Mouse (Mus musculus) left cerebral cortex, postnatal 4 days (tissue): ENCODE data around the gene Dusp16. TPM values are rescaled to one million over a fixed set of nuclear protein-coding genes. Genes with fewer than 3 reads are reported as not detected.

Experiments
- DNase-seq: peaks from one replicate; pipeline ENCODE4 v3.0.0-alpha.2; 2022
- intact Hi-C: fragments of 180-260 bp; cut with DNase I; formaldehyde crosslinking; loops from one replicate; pipeline ENCODE4 v1.15.1; 2025
- total RNA-seq, 2 experiments: library from RNA; stranded (reverse); gene quantifications; 2 replicates each; pipeline ENCODE4 v1.2.3; 2021

The Dusp16 gene
- total RNA-seq, 2 experiments from 2014 or later = 5.1 to 5.2 TPM

GRCm38 (mm10) chr6:134793046-134793806 lies 801 bp upstream of the Dusp16 start:
- intact Hi-C loops = loop anchor here (10.0 kb wide), 1 partner anchor 68 kb away; no protein-coding TSS in a partner anchor
- DNase-seq = no peak

GRCm38 (mm10) chr6:134791251-134792118 lies 940 bp downstream of the Dusp16 start:
- DNase-seq = peak; percentile 46
- intact Hi-C loops = loop anchor here (10.0 kb wide), 1 partner anchor 67 kb away; no protein-coding TSS in a partner anchor

GRCm38 (mm10) chr6:134789100-134789499 lies 3.3 kb downstream of the Dusp16 start:
- DNase-seq = no peak
- intact Hi-C loops = no loop called here

GRCm38 (mm10) chr6:134786426-134786825 lies 6.0 kb downstream of the Dusp16 start:
- no peak for DNase-seq
- intact Hi-C loops = no loop called here

- intact Hi-C loops = no loop called here
- no peak for DNase-seq
Measured at GRCm38 (mm10) chr6:134782900-134783299, 9.5 kb downstream of the Dusp16 start.

- intact Hi-C loops = no loop called here
- DNase-seq = no peak
Measured at GRCm38 (mm10) chr6:134781494-134781913, 10.9 kb downstream of the Dusp16 start.

GRCm38 (mm10) chr6:134780024-134780423 lies 12.4 kb downstream of the Dusp16 start:
- intact Hi-C loops = no loop called here
- no peak for DNase-seq

GRCm38 (mm10) chr6:134773961-134774360 lies 18.5 kb downstream of the Dusp16 start:
- intact Hi-C loops = no loop called here
- peak; percentile 42 for DNase-seq

GRCm38 (mm10) chr6:134773292-134773893 lies 19.0 kb downstream of the Dusp16 start:
- intact Hi-C loops = no loop called here
- DNase-seq = no peak

- intact Hi-C loops = no loop called here
- no peak for DNase-seq
Measured at GRCm38 (mm10) chr6:134770339-134770738, 22.1 kb downstream of the Dusp16 start.

- no peak for DNase-seq
- intact Hi-C loops = no loop called here
Measured at GRCm38 (mm10) chr6:134764441-134765061, 27.9 kb downstream of the Dusp16 start.

- intact Hi-C loops = no loop called here
- DNase-seq = no peak
Measured at GRCm38 (mm10) chr6:134763436-134763835, 29.0 kb downstream of the Dusp16 start.

- DNase-seq = peak; percentile 5
- intact Hi-C loops = no loop called here
Measured at GRCm38 (mm10) chr6:134761808-134762207, 30.6 kb downstream of the Dusp16 start.

- intact Hi-C loops = no loop called here
- DNase-seq = no peak
Measured at GRCm38 (mm10) chr6:134760926-134761544, 31.4 kb downstream of the Dusp16 start.

- intact Hi-C loops = no loop called here
- no peak for DNase-seq
Measured at GRCm38 (mm10) chr6:134756058-134756457, 36.4 kb downstream of the Dusp16 start.

GRCm38 (mm10) chr6:134753858-134754257 lies 38.6 kb downstream of the Dusp16 start:
- intact Hi-C loops = no loop called here
- no peak for DNase-seq

GRCm38 (mm10) chr6:134753412-134753811 lies 39.0 kb downstream of the Dusp16 start:
- no peak for DNase-seq
- intact Hi-C loops = no loop called here

- intact Hi-C loops = no loop called here
- no peak for DNase-seq
Measured at GRCm38 (mm10) chr6:134751883-134752647, 40.4 kb downstream of the Dusp16 start.

GRCm38 (mm10) chr6:134751087-134751486 lies 41.3 kb downstream of the Dusp16 start:
- DNase-seq = no peak
- intact Hi-C loops = no loop called here

GRCm38 (mm10) chr6:134748126-134748525 lies 44.3 kb downstream of the Dusp16 start:
- intact Hi-C loops = no loop called here
- DNase-seq = no peak
